Mouse (Mus musculus): ENCODE results near the gene Gm17349.

- TF ChIP-seq CTCF (IDR thresholded peaks at IDR 0.05; ENCODE audit: insufficient read depth, low read depth, low read length) (no peak), POLR2A (IDR thresholded peaks at IDR 0.05; ENCODE audit: insufficient read depth, low read depth, low read length) (no peak)
Measured at GRCm38 (mm10) chr15:99677089-99677488, 28.2 kb downstream of the Gm17349 start.
